Mouse (Mus musculus) spleen, postnatal 14 days (tissue): ENCODE data around the gene Vipr2.

Experiments
- DNase-seq, 2 experiments: peaks; one replicate each; pipeline ENCODE4 v3.0.0; 2021 to 2022; ENCODE audit warnings: low spot score in 2 of 2

Vipr2 gene

DNA sequence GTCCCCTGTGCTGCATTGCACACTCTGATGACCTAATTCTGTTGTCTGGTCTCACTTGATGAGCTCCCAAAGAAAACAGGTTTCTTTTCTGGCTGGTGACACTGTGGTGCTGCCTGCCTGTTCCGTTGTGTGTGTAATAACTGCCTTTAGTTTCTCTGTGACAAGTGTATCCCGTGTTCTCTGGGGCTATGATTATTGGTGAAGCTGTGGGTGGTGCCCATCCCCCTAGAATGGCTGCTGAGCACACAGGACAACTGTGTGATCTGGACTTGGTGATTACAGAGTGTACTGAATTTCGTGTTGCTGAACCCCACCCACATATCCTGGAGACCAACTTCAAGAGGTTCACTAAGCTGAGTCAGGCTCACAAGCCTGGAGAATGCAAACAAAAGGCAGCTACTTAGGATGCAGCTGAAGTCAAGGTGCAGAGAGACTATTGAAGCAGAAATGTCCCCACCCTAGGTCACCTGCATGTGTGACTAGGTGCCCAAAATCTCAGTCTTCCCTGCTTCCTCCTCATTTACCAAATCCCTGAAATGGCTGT lies 18.9 kb downstream of the Vipr2 start:
- no peak for DNase-seq

DNA sequence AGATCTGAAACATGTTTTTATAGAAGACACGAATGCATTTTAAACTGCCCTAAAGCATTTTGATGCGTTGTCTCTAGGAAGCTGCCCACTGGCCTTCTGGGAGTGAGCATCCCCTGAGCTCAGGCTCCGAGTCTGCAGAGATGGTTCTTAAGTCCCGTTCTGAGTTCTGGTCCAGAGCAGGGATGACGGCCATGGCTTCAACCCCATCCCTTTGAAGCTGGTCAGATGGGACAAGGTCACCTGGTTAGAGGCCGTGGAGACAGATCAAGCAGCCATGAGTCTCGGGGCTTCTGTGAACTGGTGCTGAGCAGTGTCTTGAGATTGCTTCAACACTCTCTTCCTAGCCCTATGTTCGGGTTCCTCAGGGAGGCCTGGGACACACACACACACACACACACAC lies 19.6 kb downstream of the Vipr2 start:
- DNase-seq: no peak

DNA sequence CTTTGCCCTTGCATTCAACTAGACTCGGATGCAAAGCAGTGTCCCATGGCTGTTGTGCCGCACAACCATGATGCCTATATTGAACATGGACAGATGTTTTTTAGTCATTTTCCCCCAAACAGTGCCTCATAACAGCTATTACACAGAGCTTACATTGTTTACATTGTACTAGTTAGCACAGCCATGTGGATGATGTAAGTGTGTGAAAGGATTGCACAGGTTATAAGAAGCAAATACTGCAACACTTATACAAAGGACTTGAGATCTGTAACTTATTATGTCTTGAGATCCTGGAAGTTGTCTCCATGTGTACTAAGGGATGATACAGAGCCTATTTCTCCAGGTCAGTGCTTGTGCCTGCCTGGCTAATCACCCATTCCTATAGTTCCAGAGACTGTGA lies 24.4 kb downstream of the Vipr2 start:
- DNase-seq: no peak

DNA sequence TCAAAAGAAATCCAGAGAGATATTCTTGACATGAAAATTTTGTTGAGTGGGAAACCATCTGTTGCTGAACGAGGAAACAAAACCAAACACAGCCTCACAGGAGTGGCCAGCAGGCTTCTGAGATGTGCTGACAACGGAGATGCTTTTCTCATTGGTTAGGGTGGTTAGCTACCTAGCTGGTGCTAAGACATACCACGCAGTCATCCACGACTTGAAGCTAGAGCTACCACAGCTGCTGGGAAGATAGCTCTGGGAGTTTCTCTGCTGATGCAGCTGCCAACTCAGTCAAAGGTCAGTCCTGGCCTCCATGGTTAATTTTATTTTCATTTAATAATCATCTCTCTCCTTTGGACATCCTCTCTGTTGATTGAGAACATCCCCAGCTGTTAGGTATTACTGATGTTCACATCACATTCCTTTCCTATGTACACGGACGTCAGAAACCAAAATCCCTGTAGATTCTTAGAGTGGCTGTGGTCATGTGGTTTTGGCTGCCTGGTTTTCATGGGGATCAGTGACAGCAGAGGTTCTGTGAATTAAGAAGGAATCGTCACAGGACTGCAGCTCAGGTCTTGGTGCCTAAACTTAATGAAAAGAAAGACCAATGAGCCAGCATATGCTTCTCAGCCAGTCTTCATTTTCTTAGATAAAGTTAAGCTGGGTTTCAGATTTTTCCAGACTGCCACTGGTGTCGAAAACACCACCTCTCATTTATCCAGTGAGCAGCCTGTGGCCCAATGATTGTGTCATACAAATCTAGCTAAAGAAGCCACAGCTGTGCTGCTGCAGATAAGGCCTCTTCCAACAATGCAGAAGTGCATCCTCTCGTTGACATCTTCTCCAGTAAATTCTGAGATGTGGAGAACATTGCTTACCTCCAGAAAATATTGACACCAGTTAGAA lies 32.2 kb downstream of the Vipr2 start:
- DNase-seq: no peak

DNA sequence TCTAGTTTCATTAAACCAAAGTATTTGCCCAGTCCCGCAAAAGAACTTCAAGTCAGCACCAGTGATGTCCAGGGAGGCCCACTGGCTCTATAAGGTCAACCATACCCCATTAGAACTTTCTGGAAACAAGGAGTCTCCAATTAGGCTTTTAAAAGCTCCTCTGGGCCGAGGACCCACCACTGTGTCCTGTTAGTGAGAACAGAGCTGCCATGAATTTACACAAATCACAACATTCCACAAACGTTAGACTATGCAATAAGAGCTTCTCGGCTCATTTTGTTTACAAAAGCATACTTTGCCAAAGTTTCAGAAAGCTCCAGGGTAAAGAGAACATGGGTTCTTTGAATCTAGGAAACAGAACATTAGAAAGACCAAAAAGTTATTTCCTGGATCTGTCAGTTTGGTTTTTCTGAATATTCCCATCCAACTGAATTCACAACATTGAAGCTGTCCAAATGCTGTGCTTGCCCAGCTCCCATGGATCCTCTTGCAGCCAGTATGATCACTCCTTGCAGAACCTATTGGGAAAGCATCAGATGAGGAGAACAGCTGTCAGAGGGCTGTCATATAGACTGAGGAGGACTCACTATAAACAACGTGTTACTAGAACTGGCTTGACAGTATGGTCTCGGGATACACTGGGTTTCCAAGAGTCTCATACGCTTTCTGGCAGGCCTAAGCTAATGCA lies 33.6 kb downstream of the Vipr2 start:
- no peak for DNase-seq

DNA sequence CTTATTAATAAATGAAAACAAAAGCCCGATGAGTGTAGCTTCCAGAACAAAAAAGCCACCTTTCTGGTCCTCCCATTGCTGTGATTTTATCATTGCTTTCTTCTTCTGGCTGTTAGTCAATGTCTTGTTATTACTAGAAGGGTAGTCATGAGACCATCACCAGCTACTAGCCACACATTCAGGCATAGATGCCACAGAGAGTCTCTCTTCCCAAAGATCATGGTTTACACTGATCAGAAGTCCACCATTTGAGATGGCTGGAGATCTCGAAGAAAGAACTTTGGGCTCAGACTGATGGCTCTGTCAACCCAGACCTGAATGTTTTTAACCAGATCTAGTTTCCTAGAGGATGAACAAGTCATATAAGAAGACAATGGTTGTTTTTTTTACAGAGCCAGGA lies 38.3 kb downstream of the Vipr2 start:
- no peak for DNase-seq

DNA sequence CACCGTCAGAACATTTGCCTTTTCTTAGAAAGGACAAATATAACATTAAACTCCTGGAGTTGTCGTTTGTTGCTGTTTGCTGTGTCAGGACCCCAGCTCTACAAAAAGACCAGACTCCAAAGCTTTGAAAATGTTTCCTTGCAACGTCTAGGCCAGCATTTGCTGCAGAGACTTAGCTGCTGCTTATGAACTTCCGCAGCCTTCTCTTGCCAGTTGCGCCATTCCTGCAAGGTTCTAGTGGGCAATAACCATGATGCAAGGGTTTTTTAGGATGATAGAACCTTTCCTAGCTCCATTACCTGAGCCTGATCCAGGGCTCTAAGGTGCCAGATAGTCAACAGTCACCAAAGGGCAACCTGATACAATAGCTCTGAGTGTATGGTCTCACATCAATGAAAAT lies 38.9 kb downstream of the Vipr2 start:
- DNase-seq: no peak

DNA sequence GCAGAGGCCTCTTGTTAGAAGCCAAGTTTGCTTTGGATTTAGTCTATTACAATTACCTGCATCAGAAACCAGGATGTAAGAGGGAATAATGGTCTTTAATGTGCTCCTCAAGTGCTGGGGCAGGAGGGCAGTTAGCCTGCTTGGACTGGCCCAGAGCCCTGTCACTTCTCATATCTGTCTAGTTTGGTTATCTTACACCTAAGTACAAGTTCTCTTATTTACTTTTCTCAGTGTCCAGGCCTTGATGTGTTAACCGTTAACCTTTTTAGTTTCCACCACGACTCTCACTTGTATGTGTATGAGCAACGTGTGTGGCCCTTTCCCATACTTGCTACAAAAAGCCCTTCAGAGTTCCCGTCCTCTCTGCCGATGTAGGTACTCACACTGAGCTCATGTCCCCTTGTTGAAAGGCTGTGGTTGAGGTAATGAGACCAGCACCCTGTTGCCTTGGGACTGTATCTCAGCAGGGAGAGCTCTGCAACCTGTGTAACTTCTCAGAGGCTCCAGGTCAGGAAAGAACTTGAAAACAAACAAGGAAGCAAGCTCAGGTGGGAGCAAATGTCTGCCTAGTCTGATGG lies 39.9 kb downstream of the Vipr2 start:
- DNase-seq: no peak

DNA sequence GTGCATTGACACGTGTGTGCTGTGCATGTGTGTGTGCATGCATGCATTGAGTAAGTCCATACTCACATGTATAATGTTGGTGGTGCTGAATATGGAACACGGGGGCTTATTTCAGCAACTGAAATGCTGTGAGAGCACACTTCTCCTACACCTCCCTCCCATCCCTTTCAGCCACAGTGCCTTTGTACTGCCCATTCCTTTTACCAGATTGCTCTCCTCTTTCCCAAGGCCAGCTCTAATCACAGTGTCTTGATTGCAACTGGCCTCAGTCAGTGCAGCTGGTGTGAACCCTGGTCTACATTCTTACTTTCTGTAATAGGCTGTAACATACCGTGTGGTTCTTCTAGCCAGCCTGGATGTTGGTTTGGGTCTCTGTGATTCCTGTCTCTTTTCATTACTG lies 41.5 kb downstream of the Vipr2 start:
- no peak for DNase-seq

DNA sequence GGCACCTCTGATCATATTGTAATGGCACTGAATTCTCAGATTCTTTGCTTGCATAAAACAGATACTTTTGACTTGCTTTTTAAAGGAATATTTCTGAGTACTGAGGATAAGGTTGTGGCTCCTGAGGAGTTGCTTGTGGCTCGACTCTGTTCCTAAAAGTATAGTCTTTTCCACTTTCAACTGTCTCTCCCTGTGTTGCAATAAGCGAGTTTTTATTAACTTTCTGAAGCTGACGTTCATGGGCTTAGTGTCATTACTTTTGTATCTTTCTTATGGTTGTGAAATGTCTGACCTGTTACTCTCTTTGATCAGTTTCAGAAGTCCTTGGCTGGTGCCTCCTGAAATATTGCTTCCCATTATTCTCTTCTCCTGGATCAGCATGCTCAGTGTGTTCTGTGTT lies 46.3 kb downstream of the Vipr2 start:
- no peak for DNase-seq

DNA sequence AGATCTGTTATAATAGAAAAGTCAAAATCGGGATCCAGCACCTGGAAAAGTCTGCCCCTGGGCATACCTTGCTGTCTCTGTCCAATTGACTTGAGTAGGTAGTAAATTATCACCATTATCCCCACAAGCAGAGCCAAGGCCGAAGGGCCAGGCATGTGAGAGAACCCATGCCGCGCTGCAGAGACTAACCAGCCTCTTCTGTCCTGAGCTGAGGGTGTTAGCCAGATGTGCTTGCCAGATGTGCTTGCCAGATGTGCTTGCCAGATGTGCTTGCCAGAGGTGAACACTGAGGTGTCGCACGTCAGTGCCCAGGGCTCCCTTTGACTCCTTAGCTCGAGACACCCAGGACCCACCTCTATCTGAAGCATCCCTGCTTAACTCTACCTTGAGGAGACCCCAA lies 53.4 kb downstream of the Vipr2 start:
- no peak for DNase-seq

DNA sequence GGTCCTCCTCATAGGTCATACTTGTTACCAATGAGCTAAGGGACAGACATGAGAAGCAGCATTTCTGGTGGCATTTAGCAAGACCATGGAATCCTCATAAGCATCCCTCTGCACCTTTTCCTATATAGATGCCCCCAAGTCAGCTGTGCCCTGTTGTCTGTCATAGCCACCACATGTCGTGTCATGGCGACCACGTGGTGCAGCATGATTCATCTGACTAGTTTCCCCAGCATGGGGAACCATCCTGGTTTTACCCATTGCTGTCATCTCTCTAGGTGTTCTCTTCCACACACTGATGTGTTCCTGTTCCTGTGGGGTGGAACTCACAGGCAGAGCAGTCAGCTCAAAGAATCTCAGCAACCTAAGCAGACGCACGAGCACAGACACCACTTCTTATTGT lies 55.4 kb downstream of the Vipr2 start:
- no peak for DNase-seq

DNA sequence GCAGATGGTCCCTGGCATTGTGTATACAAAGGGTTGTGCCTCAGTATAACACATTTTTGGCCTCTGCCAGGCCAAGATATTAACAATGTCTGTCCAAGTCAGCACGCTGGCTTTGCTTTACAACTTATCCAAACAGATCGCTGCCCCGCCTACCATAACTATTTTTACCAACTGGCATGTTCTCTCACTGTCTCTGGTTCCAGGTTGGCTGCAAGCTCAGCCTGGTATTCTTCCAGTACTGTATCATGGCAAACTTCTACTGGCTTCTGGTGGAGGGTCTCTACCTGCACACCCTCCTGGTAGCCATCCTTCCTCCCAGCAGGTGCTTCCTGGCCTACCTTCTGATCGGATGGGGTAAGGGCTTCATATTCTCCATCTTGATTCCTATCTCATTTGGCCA lies 58.4 kb downstream of the Vipr2 start:
- no peak for DNase-seq

DNA sequence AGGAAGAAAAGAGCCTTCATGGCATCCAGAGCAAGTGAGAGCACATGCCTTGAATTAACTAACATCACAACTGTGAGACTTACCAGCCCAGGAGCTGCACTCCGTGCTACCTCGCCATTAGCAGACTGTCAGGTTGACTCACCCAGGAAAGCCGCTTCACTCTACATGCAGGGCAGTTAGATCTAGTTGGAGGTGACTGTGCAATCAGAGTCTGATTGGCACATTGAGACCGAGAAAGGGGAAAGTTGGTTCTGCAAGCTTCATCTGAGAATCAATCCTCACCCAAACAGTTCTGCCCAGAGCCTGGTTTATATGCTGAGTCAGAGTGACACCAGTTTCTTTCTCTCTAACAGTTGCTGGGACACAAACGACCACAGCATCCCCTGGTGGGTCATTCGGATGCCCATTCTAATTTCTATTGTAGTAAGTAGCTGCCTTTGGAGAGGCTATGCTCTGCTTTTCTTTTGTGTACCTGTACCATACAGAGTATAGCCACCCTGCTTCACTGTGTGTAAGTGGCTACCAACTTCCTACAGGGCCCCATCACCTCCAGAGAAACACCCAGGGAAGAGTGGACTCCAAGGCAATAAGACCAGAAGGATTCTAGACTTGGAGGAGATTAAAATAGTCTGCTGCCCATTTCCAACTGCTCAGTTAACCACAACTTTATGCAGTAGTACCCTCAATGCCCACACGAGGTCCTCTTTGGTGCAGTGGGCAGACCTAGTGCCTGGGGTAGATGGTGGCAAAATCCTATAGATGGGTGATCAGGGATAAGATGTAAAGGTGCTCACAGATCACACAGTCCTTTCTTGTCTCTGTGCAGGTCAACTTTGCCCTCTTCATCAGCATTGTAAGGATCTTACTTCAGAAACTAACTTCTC lies 61.0 kb downstream of the Vipr2 start:
- DNase-seq: no peak

DNA sequence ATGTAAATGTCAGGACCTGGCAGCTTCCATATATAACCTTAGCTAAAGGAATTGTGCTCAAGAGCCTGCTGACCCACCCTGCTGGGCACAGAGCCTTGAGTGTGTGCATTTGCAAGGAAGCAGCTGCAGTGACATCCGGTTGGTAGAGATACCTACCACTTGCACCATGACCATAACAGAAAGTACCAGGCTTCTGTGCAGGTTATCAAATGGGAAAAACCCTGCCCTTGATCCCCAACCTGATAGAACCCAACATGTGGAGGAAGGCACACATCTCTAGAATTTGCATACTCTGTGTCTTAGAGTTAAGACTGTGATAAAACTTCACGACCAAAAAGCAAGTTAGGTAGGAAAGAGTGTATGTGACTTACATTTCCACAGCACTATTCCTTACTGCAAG lies 63.1 kb downstream of the Vipr2 start:
- DNase-seq: no peak

DNA sequence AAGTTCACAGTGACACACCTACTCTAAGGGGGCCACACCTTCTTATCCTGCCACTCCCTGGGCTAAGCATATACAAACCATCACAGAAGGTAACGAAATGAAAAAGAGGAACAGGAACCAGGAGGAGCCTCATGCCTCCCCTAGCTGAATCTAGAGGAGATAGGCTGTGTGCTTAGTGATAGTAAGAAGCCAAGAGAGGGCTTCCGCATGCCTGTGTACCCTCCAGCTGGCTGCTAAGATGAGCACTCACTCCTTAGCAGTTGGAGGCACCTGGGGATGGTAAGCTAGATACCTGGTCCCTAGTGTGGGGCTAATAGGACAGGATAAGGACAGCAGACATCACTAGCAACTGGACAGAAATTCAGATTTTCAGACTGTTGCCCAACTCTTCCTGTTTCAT lies 64.3 kb downstream of the Vipr2 start:
- DNase-seq: no peak

DNA sequence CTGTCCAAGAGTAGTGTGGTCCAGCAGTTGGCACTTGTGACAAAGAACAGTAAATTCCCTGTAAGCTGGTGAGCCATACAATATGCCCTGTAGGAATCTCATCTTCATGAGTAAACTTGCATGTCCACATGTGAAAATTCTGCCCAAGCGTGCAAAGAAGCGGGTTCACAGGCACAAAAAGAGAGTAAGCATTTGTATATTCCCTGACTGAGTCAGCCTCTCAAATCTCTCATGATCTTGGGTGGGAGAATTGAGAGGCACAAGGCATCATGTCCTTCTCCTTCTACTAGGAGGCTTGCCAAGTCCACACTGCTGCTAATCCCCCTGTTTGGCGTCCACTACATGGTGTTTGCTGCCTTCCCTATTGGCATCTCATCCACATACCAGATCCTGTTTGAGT lies 64.9 kb downstream of the Vipr2 start:
- no peak for DNase-seq

DNA sequence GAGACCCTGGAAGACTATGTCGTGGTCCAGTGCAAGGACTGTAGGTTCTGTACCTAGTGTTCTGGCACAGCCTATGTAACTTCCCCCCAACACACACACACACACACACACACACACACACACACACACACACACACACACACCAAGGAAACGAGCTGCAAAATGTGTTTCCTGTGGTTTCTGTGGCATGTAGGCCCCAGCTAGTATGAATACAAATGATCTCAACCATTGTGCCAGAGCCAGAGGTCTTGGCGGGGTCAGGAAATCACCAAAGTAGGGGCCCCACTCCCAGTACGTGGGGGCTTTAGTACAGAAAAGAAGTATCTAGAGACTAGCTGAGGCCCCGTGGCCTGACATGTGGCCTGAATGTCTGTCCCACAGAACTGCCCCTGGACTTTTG lies 67.7 kb downstream of the Vipr2 start:
- DNase-seq: peak in 1 of 2 experiments; percentile 13

DNA sequence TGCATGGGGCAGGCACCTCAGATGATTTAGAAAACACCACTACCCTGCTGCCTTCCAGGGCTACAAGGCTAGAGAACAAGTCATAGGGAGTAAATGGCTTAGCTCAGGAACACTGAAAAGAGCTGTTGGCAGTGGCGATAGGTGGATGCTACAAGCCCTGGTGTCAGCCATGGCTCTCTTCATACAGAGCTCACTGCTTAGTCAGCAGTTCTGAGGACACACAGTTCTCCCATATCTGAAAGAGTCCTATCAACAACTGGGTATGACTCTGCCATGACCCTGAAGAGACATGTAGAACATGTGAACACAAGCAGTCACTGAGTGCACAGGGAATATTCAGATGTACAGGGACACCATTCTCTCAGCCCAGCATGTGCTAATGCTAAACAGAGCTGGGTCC lies 68.2 kb downstream of the Vipr2 start:
- no peak for DNase-seq

DNA sequence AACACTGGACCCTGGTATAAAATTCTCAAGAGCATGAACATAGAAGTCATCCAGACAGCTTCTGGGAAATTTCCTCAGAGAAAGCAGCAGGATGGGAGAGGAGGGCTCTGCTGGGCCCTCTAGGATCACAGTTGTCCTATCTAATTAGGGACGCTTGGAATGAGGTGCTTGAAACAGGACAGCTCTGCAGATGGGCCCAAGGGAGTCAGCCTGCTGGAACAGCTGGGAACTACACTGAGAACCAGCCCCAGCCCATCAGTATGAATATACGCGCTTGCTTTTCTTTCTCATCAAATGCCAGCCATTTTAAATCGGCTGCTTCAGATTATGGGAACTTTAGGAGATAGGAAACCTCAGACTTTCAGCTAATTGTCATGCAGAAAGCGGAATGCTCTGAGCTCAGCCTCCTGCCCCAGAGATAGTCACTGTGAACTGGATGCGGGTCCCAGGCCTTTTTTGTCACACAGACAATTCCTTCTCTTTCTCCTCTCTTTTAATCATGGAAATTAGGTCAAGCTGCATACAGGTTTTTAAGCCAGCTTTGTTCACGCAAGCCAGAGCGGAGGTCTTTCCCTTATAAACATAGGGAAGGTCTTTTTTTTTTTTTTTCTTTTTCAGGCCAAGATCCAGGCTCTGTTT lies 69.6 kb downstream of the Vipr2 start:
- DNase-seq: no peak

DNA sequence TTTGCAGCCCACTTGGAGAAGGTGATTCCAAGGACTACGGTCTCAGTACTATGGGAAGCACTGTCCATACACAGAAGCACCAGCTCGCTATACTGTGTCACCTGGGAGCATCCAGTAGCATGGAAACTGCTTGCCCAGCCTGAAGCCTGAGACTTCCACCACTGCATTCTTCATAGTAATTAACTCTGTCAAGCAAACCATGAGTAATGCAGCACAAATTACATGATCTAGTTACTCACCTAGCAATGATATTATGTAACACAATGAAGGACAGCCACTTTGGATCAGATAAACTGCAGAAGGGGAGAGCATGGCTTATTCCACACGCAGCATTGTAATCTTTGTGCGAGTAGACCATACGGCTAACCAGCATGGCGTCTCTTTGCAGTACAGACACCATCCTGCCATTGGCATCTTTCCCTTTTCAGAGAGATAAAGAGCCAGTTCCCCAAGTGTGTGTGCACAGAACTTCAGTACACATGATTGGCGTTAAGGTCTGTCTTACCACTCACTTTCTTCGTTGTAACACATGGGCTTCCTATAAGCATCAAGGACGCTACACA lies 75.4 kb downstream of the Vipr2 start:
- no peak for DNase-seq
